Mouse (Mus musculus) 416B (cell line): ENCODE results near the gene 1700001P01Rik.
A peak's percentile ranks its signal among the peaks of the same experiment; 100 is the strongest.
"Not testable (repeated sequence)": the region's sequence is repeated elsewhere in the genome, so short reads cannot be mapped to it uniquely, and the experiment has no call there.

Experiments
- DNase-seq: peaks from one replicate; pipeline ENCODE4 v3.0.0; 2011; ENCODE audit warnings: low read depth

1700001P01Rik gene

DNA sequence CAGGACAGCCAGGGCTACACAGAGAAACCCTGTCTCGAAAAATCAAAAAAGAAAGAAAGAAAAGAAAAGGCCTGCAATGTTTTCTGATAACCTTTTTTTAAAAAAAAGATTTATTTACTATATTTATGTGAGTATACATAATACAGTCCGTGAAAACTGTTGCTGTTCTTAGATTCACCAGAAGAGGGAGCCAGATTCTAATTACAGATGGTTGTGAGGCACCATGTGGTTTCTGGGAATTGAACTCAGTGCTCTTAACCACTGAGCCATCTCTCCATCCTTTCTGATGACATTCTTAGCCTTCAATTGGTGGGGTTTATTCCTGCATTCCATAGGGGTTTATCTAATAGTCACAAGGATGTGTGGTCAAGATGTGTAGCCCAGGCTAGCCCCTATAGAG, 17.4 kb upstream of the 1700001P01Rik start:
- DNase-seq, result peak; percentile 84

DNA sequence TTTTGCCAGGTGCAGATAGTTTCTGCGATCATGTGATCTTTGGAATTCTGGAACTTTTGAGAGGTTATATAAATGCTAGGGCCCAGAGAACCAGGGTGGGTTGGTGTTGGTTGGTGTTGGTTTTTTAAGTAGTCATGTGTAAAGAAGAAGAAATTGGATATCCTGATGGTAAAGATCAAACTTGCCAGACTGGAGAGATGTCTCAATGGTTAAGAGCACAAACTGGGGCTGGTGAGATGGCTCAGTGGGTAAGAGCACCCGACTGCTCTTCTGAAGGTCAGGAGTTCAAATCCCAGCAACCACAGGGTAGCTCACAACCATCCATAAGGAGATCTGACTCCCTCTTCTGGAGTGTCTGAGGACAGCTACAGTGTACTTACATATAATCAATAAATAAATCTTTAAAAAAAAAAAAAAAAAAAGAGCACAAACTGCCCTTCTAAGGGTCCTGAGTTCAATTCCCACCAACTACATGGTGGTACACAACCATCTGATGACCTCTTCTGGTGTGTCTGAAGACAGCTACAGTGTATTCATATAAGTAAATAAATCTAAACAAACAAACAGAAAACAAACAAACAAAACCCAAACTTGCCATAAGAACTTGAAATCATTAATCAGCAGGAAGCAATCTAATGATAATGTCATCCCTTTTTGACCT, 15.2 kb upstream of the 1700001P01Rik start:
- not testable (repeated sequence) for DNase-seq

DNA sequence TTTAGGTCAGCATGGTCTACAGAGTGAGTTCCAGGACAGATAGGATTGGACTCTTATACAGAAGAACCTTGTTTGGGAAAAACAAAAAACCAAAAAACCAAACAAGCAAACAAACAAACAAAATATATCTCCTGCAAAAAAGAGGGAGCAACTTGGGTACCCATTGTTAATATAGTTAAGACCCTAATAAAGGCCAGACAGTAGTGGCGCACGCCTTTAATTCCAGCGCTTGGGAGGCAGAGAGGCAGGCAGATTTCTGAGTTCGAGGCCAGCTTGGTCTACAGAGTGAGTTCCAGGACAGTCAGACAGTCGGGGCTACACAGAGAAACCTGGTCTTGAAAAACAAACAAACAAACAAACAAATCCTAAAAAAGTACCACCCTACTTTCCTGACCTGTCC, 14.0 kb upstream of the 1700001P01Rik start:
- DNase-seq, result no peak

DNA sequence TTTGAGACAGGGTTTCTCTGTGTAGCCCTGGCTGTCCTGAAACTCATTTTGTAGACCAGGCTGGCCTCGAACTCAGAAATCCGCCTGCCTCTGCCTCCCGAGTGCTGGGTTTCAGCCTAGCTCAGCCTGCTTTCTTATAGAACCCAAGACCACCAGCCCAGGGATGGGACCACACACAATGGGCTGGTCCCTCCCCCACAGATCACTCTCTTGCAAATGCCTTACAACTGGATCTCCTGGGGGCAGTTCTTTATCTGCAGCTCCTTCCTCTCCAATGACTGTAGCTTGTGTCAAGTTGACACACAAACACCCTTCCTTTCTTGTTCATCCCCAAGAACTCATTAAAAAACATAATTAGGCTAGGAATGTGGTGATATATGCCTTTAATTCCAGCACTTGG, 12.2 kb upstream of the 1700001P01Rik start:
- no peak for DNase-seq

DNA sequence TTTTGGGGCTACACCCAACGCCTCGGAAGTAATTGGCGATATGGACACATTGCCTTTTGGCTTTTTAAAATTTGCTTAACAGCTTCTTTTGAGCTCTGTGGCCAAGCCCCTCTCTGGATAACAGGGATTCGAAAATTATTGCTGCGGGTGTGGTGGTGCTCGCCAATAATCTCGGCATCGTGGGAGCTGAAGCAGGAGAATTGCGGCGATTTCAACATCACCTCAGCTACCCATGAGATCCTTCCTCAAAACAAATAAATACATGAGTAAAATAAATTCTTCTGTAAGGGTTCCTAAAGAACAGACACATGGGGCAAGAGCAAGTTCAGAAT, 6.8 kb upstream of the 1700001P01Rik start:
- no peak for DNase-seq

DNA sequence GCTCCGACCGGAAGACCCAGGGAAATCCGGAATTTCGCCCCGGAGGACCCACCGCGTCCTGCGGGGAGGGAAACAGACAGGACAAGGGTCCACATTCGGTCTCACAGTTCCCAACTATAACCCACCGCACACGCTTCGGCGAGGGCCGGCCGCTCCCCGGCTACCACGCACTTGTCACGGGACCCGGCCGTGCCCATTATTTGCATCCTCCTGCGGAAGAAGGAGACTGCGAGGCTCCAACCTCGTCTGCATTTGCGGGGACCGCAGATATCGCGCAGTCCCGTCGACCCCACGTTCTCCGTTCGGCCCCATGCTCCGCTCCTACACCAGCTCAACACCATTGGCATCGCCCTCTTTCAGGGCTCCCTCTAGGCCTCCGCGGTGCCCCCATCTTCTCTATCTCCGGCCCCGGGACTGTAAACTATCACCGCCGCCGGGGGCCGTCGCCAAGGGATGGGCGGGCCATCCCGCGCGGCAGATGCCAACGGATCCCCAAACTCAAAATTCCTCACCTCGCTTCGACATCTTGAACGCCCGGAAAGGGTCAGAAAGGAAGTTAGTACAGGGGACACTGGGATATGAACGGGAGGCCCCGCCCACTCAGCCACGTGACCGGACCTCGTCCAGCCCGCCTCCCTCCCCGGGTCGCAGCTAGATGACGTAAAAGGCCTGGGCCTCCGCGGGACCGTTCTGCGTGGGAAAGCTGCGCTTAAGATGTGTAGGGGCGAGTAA, 6.3 kb upstream of the 1700001P01Rik start, which contains the start of gene Rpl23:
TSS of gene Rpl23 (minus strand) at position 606 of the 732 bp plus-strand sequence.
- peak; percentile 98 for DNase-seq

DNA sequence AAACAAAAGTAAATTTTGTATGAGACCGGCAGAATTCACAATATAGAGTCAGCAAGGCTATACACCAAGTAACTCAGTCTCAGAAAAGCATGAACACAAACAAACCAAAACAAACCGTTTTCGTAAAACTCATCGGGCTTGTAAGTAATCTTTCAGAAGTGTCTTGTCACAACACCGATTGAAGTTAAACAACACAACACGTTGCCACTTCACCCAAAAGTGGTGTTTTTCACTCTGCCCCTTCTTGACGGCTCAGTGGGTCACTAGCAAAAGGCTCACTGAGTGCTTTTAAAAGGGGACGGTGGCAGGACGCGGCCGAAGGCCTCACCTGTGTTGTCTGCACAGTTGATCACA, 5.7 kb upstream of the 1700001P01Rik start:
- no peak for DNase-seq

DNA sequence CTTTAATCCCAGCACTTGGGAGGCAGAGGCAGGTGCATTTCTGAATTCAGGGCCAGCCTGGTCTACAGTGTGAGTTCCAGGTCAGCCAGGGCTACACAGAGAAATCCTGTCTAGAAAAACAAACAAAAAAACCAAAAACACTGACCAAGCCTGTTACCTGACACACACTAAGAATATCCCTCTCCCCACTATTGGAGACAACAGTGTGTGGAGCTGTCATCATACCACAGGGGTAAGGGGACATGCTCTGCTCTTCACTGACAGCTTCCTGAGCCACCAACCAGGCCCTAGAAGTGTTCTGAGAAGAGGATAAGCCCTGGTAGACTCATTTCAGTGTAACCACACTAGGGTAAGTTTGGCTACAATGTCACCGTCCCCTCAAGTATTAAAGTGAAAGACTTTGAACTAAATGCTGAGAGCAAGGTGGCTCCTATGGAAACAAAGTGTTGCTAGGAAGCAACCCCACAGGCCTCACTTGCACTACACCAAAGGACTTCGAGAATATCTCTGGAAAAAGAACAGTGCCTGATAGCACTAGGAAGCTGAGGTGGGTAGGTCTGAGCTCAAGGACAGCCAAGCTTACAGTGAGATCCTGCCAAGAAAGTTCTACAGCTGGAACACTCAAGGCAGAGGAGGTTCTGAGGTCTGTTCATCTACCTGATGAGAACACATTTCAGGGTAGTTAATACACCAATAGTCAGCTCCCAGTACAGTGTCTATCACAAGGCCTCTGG, 4.4 kb upstream of the 1700001P01Rik start:
- no peak for DNase-seq

DNA sequence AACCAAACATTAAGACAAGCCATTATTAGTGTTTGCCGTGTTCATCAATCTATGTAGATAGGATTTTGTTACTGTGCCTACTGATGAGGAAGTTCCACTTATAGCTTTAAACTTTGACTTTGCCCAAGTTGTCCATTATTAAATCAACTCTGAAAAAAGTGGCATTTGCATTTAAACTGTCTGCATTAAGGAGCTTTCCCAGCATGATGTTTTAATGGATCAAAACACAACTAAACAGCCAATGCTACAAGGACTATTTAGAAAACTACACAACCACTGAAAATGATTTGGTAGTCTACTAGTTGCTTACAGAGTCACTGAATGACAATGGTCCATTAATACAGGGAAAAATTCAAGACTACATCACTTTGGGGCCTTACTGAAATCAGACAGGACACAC, 3.2 kb upstream of the 1700001P01Rik start:
- DNase-seq, result no peak

DNA sequence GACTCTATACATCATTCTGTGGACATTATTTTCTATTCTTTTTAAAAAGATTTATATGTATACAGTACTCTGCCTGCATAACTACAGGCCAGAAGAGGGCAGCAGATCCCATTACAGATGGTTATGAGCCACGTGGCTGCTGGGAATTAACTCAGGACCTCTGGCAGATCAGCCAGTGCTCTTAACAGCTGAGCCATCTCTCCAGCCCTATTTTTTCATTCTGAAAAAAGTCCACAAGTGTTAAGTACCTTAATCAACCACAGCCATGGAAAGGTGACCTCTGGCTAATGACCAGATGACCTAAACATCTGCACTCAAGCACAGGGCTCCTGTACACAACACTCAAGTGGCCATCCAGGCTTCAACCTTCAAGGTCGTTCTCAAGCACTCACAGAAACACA, 1.4 kb upstream of the 1700001P01Rik start:
- peak; percentile 69 for DNase-seq

DNA sequence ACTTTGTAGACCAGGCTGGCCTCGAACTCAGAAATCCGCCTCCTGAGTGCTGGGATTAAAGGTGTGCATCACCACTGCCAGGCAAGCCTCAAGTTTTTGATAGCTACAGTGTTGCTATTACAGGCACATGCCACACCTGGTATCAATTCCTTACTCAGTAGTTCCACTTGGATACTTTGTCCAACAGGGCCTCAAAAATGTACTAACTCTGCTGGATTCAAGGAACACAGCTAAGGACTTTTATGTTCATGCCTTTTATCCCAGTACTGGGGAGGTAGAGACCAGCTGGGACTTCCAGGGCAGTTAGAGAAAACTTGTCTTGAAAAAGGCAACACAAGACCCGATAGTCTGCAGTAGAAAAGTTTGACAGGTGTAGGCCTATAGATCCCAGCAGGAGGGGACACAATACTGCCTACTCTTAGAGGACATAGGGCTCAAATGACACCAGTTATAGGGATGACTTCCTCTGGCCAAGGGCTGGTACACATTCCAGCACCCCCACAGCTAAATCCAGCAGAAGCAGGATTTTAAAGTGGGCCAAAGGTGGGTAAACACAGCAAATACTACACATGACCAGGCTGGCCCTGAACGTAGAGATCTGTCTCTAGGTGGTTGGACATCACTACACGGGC, 895 bp upstream of the 1700001P01Rik start:
- no peak for DNase-seq

DNA sequence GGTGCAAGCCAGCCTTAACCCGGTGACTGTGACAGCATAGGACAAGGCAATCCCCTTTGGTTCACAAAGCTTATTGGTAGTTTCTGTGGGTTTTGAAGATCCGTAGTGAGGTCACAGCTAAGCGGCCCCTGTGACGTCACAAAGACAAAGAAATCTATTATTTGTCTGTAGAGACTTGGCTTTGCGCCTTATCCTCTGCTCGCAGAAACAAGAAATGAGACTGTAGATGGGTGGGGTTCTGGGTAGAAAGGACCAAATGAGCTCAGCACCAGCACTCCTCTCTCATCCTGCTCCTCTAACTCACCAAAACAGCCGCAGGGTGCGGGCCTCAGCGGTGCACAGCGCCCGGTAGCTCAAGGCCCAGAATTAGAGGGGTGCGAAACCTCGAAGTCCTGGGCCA, 532 bp downstream of the 1700001P01Rik start:
- no peak for DNase-seq

DNA sequence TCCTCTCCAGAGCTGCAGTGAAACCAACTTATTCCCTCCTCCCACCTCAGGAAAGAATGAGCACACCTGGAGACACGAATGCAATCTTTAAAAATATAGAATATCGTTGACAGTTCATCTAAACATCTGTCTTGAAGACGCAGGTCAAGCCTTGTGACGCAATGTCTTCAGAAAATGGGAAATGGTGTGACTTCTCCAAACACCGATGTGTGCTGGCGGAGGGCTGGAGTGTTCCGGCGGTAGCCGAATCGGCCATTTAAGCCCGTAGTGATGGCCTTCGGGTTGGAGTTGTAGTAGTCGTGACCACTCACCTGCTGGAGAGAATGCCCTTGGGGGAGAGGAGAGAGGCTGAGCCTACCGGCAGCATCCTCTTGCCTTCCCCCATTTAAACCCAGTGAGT, 4.3 kb downstream of the 1700001P01Rik start:
- no peak for DNase-seq

DNA sequence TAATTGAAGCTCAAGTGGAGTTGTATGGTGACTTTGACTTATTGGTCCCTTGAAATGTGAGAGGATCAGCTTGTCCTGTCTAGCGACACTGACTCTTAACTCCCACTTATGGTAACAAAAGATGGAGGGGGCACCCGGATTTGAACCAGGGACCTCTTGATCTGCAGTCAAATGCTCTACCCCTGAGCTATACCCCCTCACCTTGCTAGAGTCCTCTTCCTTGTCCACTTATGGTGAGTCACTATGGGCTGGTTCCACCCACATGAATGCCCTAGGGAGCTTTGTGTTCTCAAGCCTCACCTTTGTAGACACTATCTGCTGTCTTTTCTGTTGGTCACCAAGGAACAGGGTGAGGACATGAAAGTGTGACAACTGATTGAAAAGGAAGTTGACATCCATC, 6.0 kb downstream of the 1700001P01Rik start:
- peak; percentile 70 for DNase-seq

DNA sequence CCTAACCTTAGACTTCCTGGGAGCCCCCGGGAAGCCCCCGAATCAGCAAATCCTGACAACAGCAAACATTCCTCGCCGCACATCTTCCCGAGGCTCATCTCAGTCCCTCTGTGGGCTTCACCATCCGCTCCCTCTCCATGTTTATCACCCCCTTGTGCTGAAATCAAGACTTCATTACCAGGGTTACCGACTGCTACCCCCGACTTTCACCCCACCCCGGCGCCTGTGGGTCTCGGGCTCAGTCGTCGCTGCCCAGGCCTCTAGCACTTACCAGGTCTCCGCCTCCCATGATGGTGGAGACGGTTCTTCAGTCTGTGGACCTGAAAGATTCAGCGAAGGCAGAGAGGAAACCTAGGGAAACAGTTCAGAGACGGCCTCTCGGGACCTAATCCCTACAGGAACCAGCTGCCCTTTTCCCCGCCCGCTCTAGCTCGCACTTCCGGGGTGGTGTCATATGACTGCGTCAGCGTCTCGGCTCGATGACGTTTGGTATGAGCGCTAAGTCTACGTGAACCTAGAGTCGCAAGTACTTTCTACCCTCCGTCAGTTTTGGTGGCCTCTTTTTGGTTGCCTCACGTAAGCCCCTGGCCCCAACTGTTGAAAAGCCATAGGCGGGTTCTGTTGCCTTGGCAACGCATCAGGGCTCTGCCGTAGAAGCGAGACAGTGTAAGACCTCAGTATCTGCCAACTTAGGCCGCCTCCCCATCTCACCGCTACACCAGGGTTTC, 9.4 kb downstream of the 1700001P01Rik start, which contains the start of gene Cwc25:
TSS of gene Cwc25 (minus strand) at position 403 of the 728 bp plus-strand sequence.
- peak; percentile 97 for DNase-seq

DNA sequence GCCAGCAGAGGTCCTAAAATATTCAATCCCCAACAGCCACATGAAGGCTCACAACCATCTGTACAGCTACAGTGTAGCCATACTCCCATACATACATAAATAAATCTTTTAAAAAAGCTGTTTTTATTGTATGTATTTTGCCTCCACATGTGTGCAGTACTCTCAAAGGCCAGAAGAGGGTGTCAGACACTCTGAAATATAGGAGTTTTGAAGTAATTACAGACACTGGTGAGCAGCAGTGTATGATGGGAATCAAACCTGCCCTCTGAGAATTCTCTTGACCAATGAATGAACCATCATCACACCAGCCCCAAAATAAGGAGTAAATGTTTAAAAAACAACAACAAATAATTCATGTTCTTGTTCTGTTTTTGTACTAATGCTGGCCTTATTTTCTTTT, 14.1 kb downstream of the 1700001P01Rik start:
- DNase-seq, result no peak

DNA sequence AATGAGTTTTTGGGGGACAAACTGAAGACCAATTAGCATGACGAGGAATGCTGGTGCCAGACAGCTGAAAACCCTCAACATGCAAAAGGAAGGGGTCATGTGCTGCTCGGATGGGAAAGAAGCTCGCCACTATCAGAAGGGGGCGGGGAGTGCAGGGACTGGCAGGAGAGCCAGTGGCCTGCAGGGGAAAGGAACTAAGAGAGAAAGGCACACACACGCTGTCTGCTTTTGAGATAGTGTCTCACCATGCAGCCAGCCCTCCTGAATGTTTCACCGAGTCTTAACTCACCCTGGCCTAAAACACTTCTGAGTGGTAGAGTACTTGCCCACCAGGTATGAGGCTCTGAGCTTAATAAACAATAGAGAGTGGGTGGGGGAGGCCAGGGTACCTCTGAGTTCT, 16.8 kb downstream of the 1700001P01Rik start:
- no peak for DNase-seq

DNA sequence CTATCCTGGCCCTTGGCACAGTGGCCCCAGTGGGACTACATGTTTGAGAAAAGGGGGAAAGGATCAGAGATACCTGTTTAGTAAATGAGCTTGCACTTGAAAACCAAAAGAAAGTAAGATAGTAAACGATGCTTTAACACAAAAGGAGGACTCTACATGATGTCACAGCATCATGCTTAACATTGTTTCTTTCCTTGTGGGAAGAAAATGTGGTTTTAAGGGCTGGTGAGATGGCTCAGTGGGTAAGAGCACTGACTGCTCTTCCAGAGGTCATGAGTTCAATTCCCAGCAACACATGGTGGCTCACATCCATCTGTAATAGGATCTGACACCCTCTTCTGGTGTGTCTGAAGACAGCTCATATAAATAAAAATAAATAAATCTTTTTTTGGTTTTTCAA, 17.6 kb downstream of the 1700001P01Rik start:
- no peak for DNase-seq

DNA sequence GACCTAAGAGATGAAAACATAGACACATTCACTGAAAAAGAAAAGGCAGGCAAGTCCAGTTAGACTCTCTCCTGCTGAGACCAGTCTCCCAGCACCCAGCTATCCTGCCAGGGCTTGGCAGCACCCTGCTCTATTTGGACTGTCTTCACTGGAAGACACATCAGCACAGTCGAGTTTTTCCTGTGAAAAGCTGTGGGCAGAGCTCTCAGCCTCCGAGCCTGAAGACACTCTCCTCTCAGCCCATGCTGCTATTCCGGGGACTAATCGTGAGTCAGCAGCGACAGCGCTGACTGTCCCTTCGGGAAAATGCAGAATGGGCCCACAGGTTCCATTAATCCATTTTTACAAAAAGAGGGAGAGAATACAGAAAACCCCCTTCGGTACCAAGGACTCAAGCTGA, 22.4 kb downstream of the 1700001P01Rik start:
- no peak for DNase-seq

DNA sequence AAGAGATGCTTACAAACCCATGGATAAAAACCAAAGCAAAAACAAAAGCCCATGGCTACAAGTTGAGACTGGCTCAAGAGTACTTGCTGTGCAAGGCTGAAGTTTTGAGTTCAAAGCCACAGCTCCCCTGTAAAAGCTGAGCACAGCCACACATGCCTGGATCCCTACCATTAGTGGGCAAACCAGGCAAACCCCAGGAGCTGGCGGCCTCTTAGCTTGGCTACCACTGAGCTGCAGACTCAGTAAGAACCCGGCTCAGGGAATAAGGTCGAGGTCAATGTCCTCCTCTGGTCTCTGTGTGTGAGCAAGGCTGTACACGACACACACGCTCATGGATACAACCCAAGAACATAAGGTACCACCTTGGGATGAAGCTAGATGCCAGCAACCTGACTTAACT, 27.2 kb downstream of the 1700001P01Rik start:
- DNase-seq, result no peak

DNA sequence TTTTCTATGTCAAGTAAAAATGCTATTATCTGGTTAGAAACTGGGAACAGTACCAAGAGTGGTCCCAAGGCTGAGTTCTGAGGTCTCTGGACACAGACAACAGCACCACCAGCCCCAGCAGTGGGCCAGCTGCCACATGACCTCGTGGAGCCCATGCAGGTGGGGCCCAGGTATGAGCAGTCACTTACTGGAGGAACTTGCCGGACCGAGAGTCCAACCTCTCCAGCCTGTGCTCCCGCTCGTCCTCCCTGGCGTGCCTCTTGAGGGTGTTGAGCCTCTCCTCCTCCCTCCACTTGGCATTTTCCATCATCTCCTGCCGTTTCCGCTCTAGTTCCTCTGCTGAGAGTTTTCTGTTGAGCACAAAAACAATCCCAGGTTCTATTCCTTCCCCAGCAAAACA, 27.9 kb downstream of the 1700001P01Rik start:
- DNase-seq, result no peak

DNA sequence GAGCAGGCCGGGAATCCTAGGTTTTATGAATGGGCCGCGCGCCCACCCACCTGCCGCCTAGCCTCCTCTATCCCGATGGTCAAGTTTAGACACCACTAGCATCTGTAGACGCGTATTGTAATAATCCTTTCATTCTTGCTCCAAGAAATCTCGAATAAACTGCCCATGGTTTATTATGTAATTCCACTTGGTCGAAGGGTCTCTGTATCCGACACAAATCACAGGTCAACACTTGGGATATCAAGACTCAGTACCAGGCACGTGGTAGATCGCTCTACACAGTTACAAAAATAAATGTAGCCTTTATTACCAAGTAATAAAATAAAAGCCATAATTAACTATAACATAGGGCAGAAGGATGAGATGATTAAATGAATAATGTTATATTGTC, 30.4 kb downstream of the 1700001P01Rik start:
- DNase-seq, result no peak
